Mouse (Mus musculus): ENCODE results near the gene Eef1akmt3. TPM values are rescaled to one million over a fixed set of nuclear protein-coding genes. Genes with fewer than 3 reads are reported as not detected.

Gene Eef1akmt3
- total and polyA plus RNA-seq, 2 experiments from 2014 or later, result 0.16 TPM; not detected in 1

- no peak for ATAC-seq (ENCODE audit: low FRiP score)
- TF ChIP-seq CTCF (IDR thresholded peaks at IDR 0.05), result no peak
- H3K4me2 ChIP-seq (ENCODE audit: low read depth, low read length, poor library complexity, severe bottlenecking), result no peak overlapping the region
- H3K4me3 ChIP-seq (ENCODE audit: low read depth, low read length), result no peak overlapping the region
- no peak overlapping the region for H3K9ac ChIP-seq (replicated peaks; ENCODE audit: low read length, poor library complexity, severe bottlenecking)
- H3K4me1 ChIP-seq (ENCODE audit: insufficient read depth, low read length), result no peaks in the 10 kb centered on the region
- DNase-seq (ENCODE audit: low spot score), result no peak
- no peaks in the 10 kb centered on the region for H3K36me3 ChIP-seq (ENCODE audit: insufficient read depth, low read length)
- H3K27me3 ChIP-seq (ENCODE audit: insufficient read depth, low read length), result no peaks in the 10 kb centered on the region
- 67% methylated on average over 7 of the region's 7 CpGs for WGBS
- H3K27ac ChIP-seq (ENCODE audit: low read depth, low read length), result no peak overlapping the region
- no peaks in the 10 kb centered on the region for H3K9me3 ChIP-seq (ENCODE audit: low read length)
Measured at GRCm38 (mm10) chr10:127003806-127004205, 37.5 kb downstream of the Eef1akmt3 start.

GRCm38 (mm10) chr10:127003334-127003733 lies 38.0 kb downstream of the Eef1akmt3 start:
- no peak for DNase-seq (ENCODE audit: low spot score)
- Histone ChIP-seq H3K27me3 (ENCODE audit: insufficient read depth, low read length) (no peaks in the 10 kb centered on the region), H3K4me1 (ENCODE audit: insufficient read depth, low read length) (no peaks in the 10 kb centered on the region), H3K9ac (replicated peaks; ENCODE audit: low read length, poor library complexity, severe bottlenecking) (no peak overlapping the region), H3K9me3 (ENCODE audit: low read length) (no peaks in the 10 kb centered on the region), H3K36me3 (ENCODE audit: insufficient read depth, low read length) (no peaks in the 10 kb centered on the region; the same call in 1 of the 2 replicates), H3K27ac (ENCODE audit: low read depth, low read length) (no peak overlapping the region), H3K4me2 (ENCODE audit: low read depth, low read length, poor library complexity, severe bottlenecking) (no peak overlapping the region), H3K4me3 (ENCODE audit: low read depth, low read length) (no peak overlapping the region)
- ATAC-seq (ENCODE audit: low FRiP score), result no peak
- no peak for TF ChIP-seq CTCF (IDR thresholded peaks at IDR 0.05)
- WGBS, result 86% methylated on average over 8 of the region's 8 CpGs

- TF ChIP-seq CTCF (IDR thresholded peaks at IDR 0.05), result no peak
- Histone ChIP-seq H3K27me3 (ENCODE audit: insufficient read depth, low read length) (no peaks in the 10 kb centered on the region), H3K9ac (replicated peaks; ENCODE audit: low read length, poor library complexity, severe bottlenecking) (no peak overlapping the region), H3K36me3 (ENCODE audit: insufficient read depth, low read length) (peaks cover 3% of the 10 kb centered on the region), H3K4me3 (ENCODE audit: low read depth, low read length) (no peak overlapping the region), H3K4me1 (ENCODE audit: insufficient read depth, low read length) (no peaks in the 10 kb centered on the region), H3K4me2 (ENCODE audit: low read depth, low read length, poor library complexity, severe bottlenecking) (no peak overlapping the region), H3K9me3 (ENCODE audit: low read length) (no peaks in the 10 kb centered on the region), H3K27ac (ENCODE audit: low read depth, low read length) (no peak overlapping the region)
- WGBS, result 93% methylated on average over 5 of the region's 5 CpGs
- ATAC-seq (ENCODE audit: low FRiP score) (no peak), DNase-seq (ENCODE audit: low spot score) (no peak)
Measured at GRCm38 (mm10) chr10:127002765-127003164, 38.5 kb downstream of the Eef1akmt3 start.

- DNase-seq (ENCODE audit: low spot score) (no peak), ATAC-seq (ENCODE audit: low FRiP score) (no peak)
- Histone ChIP-seq H3K36me3 (ENCODE audit: insufficient read depth, low read length) (peaks cover 9% of the 10 kb centered on the region), H3K27ac (ENCODE audit: low read depth, low read length) (no peak overlapping the region), H3K4me3 (ENCODE audit: low read depth, low read length) (no peak overlapping the region), H3K27me3 (ENCODE audit: insufficient read depth, low read length) (no peaks in the 10 kb centered on the region), H3K9ac (replicated peaks; ENCODE audit: low read length, poor library complexity, severe bottlenecking) (no peak overlapping the region), H3K4me1 (ENCODE audit: insufficient read depth, low read length) (no peaks in the 10 kb centered on the region), H3K4me2 (ENCODE audit: low read depth, low read length, poor library complexity, severe bottlenecking) (no peak overlapping the region), H3K9me3 (ENCODE audit: low read length) (no peaks in the 10 kb centered on the region)
- 71% methylated on average over 1 of the region's 1 CpGs for WGBS
- TF ChIP-seq CTCF (IDR thresholded peaks at IDR 0.05), result no peak
Measured at GRCm38 (mm10) chr10:127002056-127002455, 39.3 kb downstream of the Eef1akmt3 start.

- 90% methylated on average over 9 of the region's 9 CpGs for WGBS
- ATAC-seq (ENCODE audit: low FRiP score), result no peak
- TF ChIP-seq CTCF (IDR thresholded peaks at IDR 0.05), result no peak
Measured at GRCm38 (mm10) chr10:127001297-127001696, 40.0 kb downstream of the Eef1akmt3 start.

GRCm38 (mm10) chr10:127000529-127000928 lies 40.8 kb downstream of the Eef1akmt3 start, which contains the start of gene Avil:
Avil (plus strand) TSS chr10:127000709.
- no peak within 1 kb of the TSS for H3K27ac ChIP-seq (ENCODE audit: low read depth, low read length)
- ATAC-seq (ENCODE audit: low FRiP score), result no peak
- no peak within 1 kb of the TSS for H3K4me3 ChIP-seq (ENCODE audit: low read depth, low read length)
- H3K4me1 ChIP-seq (ENCODE audit: insufficient read depth, low read length), result no peaks in the 10 kb centered on the region
- no peaks in the 10 kb centered on the region for H3K9me3 ChIP-seq (ENCODE audit: low read length)
- no peak within 1 kb of the TSS for H3K9ac ChIP-seq (replicated peaks; ENCODE audit: low read length, poor library complexity, severe bottlenecking)
- no peak within 1 kb of the TSS for H3K4me2 ChIP-seq (ENCODE audit: low read depth, low read length, poor library complexity, severe bottlenecking)
- 87% methylated on average over 5 of the region's 5 CpGs for WGBS
- H3K36me3 ChIP-seq (ENCODE audit: insufficient read depth, low read length), result peaks cover 11% of the 10 kb centered on the region
- no peaks in the 10 kb centered on the region for H3K27me3 ChIP-seq (ENCODE audit: insufficient read depth, low read length)
- no peak for TF ChIP-seq CTCF (IDR thresholded peaks at IDR 0.05)
- DNase-seq (ENCODE audit: low spot score), result no peak

More at GRCm38 (mm10) chr10:127001297-127001696, 40.0 kb downstream of the Eef1akmt3 start:
- Histone ChIP-seq H3K4me3 (ENCODE audit: low read depth, low read length) (no peak overlapping the region), H3K4me1 (ENCODE audit: insufficient read depth, low read length) (no peaks in the 10 kb centered on the region), H3K27ac (ENCODE audit: low read depth, low read length) (no peak overlapping the region), H3K4me2 (ENCODE audit: low read depth, low read length, poor library complexity, severe bottlenecking) (no peak overlapping the region), H3K9me3 (ENCODE audit: low read length) (no peaks in the 10 kb centered on the region), H3K27me3 (ENCODE audit: insufficient read depth, low read length) (no peaks in the 10 kb centered on the region), H3K9ac (replicated peaks; ENCODE audit: low read length, poor library complexity, severe bottlenecking) (no peak overlapping the region), H3K36me3 (ENCODE audit: insufficient read depth, low read length) (peaks cover 9% of the 10 kb centered on the region)
- no peak for DNase-seq (ENCODE audit: low spot score)
